Mouse (Mus musculus) frontal cortex, adult (tissue): ENCODE data around the gene Bcor.
A peak's percentile ranks its signal among the peaks of the same experiment; 100 is the strongest.

Experiments used
- ATAC-seq: cut with Nextera tagmentation; 2 replicates; pipeline ENCODE4 v1.9.2; 2017; ENCODE audit warnings: mild to moderate bottlenecking, moderate library complexity, mixed read lengths; ENCODE audit not compliant: low TSS enrichment

The Bcor gene

GRCm38 (mm10) chrX:12127106-12127670 is 33.0 kb downstream of the Bcor start:
- no peak for ATAC-seq

- no peak for ATAC-seq
Measured at GRCm38 (mm10) chrX:12126408-12127105, 33.6 kb downstream of the Bcor start.

GRCm38 (mm10) chrX:12124571-12124970 is 35.6 kb downstream of the Bcor start:
- no peak for ATAC-seq

GRCm38 (mm10) chrX:12123687-12124087 is 36.5 kb downstream of the Bcor start:
- no peak for ATAC-seq

- no peak for ATAC-seq
Measured at GRCm38 (mm10) chrX:12122594-12123331, 37.4 kb downstream of the Bcor start.

GRCm38 (mm10) chrX:12119476-12119875 is 40.7 kb downstream of the Bcor start:
- no peak for ATAC-seq

- no peak for ATAC-seq
Measured at GRCm38 (mm10) chrX:12116128-12116527, 44.0 kb downstream of the Bcor start.

GRCm38 (mm10) chrX:12112166-12112565 is 48.0 kb downstream of the Bcor start:
- no peak for ATAC-seq

GRCm38 (mm10) chrX:12110518-12110917 is 49.6 kb downstream of the Bcor start:
- no peak for ATAC-seq

GRCm38 (mm10) chrX:12105358-12105757 is 54.8 kb downstream of the Bcor start:
- no peak for ATAC-seq

GRCm38 (mm10) chrX:12096783-12097526 is 63.2 kb downstream of the Bcor start:
- no peak for ATAC-seq

- no peak for ATAC-seq
Measured at GRCm38 (mm10) chrX:12093371-12093770, 66.8 kb downstream of the Bcor start.

GRCm38 (mm10) chrX:12091431-12092061 is 68.6 kb downstream of the Bcor start:
- no peak for ATAC-seq

GRCm38 (mm10) chrX:12090871-12091404 is 69.2 kb downstream of the Bcor start:
- peak; percentile 51 for ATAC-seq

- ATAC-seq, result 0 out of 2 replicates have a peak, but pooled peaks have one; percentile 20
Measured at GRCm38 (mm10) chrX:12090151-12090870, 69.8 kb downstream of the Bcor start.

- no peak for ATAC-seq
Measured at GRCm38 (mm10) chrX:12089353-12090081, 70.6 kb downstream of the Bcor start.

- no peak for ATAC-seq
Measured at GRCm38 (mm10) chrX:12089027-12089340, 71.2 kb downstream of the Bcor start.

- peak; percentile 8; the same call in 1 of the 2 replicates for ATAC-seq
Measured at GRCm38 (mm10) chrX:12088301-12089026, 71.7 kb downstream of the Bcor start.

- 0 out of 2 replicates have a peak, but pooled peaks have one; percentile 22 for ATAC-seq
Measured at GRCm38 (mm10) chrX:12087511-12088300, 72.4 kb downstream of the Bcor start.
